Mouse (Mus musculus): ENCODE results near the gene Plvap.

DNA sequence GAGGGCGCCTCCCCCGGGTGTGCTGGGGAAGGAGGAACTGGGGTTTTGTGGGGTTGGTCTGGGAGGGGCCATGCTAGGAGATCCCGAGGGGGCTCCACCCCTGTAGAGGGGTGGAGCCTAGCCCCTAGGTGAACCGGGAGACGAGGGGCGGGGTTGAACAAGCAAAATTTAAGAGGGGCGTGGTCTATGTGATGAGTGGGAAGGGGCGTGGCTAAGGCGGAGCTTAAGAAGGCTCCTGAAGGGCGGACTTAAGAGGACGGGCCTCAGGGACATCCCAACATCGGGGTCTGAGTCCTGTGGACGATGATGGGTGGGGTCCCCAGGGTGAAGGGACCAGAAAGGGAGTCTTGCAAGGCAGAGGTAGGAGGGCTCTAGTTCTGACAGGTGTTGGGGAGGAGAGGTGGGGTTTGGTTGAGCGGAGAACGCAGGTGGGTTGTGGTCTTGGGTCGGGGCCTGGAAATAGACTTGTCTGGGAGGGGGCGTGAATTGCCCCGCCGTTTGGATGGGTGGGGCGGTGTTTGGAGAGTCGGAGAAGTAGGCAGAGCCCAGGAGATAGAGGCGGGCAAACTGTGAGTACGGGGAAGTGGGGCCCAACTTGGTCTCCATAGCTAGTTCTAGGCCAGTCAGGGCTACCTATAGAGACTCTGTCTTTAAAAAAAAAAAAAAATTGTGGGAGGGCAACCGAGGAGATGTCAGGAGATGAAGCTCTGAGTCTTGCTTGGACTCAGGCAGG is 47.6 kb upstream of the Plvap start:
- TF ChIP-seq CTCF (IDR thresholded peaks at IDR 0.05; ENCODE audit: low read depth) (no peak), EP300 (IDR thresholded peaks at IDR 0.05; ENCODE audit: low read depth) (no peak)
